Mouse (Mus musculus): ENCODE results near the gene Mier1.

- no peak for TF ChIP-seq GATA1 (IDR thresholded peaks at IDR 0.05; ENCODE audit: low read length)
- TF ChIP-seq TAL1 (IDR thresholded peaks at IDR 0.05; ENCODE audit: low read length) = no peak
Measured at GRCm38 (mm10) chr4:103199086-103199485, 84.9 kb downstream of the Mier1 start.
